Mouse (Mus musculus): Measurements from ENCODE around the gene 9130230L23Rik. TPM values are rescaled to one million over a fixed set of nuclear protein-coding genes. Genes with fewer than 3 reads are reported as not detected.

9130230L23Rik gene
- total and polyA plus RNA-seq, 2 experiments from 2014 or later: not detected

DNA sequence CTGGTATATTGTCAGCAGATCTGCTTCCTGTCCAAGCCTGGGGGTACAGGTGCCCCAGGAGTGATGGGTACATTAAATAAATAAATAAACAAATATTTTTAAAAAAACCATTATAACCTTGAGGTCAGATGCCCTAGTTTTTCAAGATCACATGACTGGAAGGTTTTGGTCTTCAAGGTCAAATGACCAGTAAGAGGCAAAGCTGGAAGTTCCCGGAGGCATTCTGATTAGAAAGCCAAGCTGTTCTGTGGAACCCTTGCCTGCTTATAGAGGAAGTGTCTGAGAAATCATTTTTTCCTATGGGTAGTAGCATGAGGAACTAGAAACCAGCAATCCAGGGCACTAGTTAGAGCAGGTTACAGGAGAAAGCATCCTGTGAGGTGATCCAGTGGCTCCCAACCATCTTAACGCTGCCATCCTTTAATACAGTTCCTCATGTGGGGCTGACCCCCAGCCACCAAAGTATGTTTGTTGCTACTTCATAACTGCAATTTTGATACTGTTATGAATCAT lies 11.4 kb upstream of the 9130230L23Rik start:
- no peak overlapping the region for H3K9ac ChIP-seq (replicated peaks; ENCODE audit: low read length, poor library complexity, severe bottlenecking)
- ATAC-seq (ENCODE audit: low FRiP score): no peak
- 94% methylated on average over 2 of the region's 2 CpGs for WGBS
- H3K4me1 ChIP-seq (ENCODE audit: insufficient read depth, low read length): no peaks in the 10 kb centered on the region
- H3K4me3 ChIP-seq (ENCODE audit: low read depth, low read length): no peak overlapping the region
- H3K27me3 ChIP-seq (ENCODE audit: insufficient read depth, low read length): no peaks in the 10 kb centered on the region
- H3K9me3 ChIP-seq (ENCODE audit: low read length): no peaks in the 10 kb centered on the region
- no peaks in the 10 kb centered on the region for H3K36me3 ChIP-seq (ENCODE audit: insufficient read depth, low read length)
- no peak overlapping the region for H3K4me2 ChIP-seq (ENCODE audit: low read depth, low read length, poor library complexity, severe bottlenecking)
- no peak for TF ChIP-seq CTCF (IDR thresholded peaks at IDR 0.05)
- no peak overlapping the region for H3K27ac ChIP-seq (ENCODE audit: low read depth, low read length)
- DNase-seq (ENCODE audit: low spot score): no peak

DNA sequence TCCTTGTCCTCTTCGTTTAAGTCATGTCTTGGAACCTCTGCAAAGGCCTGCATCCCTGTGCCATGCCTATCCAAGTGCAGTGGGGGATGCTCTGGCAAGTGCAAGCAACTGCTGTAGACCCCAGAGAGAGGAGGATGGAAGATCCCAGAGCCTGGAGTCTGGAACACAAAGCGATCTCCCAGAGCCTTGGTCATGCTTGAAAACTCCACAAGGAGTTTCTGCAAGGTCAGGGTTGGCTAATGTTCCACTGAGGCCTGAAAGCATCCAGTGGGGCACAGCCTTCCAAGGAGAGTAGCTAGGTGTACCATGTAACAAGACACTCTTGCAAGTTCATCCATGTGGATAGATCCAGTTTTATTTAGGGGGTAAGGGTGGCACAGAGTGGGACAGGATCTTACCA lies 10.4 kb upstream of the 9130230L23Rik start:
- no peaks in the 10 kb centered on the region for H3K27me3 ChIP-seq (ENCODE audit: insufficient read depth, low read length)
- no peak for TF ChIP-seq CTCF (IDR thresholded peaks at IDR 0.05)
- H3K27ac ChIP-seq (ENCODE audit: low read depth, low read length): no peak overlapping the region
- no peak overlapping the region for H3K4me2 ChIP-seq (ENCODE audit: low read depth, low read length, poor library complexity, severe bottlenecking)
- 91% methylated on average over 2 of the region's 2 CpGs for WGBS
- no peak overlapping the region for H3K4me3 ChIP-seq (ENCODE audit: low read depth, low read length)
- H3K36me3 ChIP-seq (ENCODE audit: insufficient read depth, low read length): no peaks in the 10 kb centered on the region
- H3K9me3 ChIP-seq (ENCODE audit: low read length): no peaks in the 10 kb centered on the region
- no peak overlapping the region for H3K9ac ChIP-seq (replicated peaks; ENCODE audit: low read length, poor library complexity, severe bottlenecking)
- no peaks in the 10 kb centered on the region for H3K4me1 ChIP-seq (ENCODE audit: insufficient read depth, low read length)
- DNase-seq (ENCODE audit: low spot score) (no peak), ATAC-seq (ENCODE audit: low FRiP score) (no peak)

DNA sequence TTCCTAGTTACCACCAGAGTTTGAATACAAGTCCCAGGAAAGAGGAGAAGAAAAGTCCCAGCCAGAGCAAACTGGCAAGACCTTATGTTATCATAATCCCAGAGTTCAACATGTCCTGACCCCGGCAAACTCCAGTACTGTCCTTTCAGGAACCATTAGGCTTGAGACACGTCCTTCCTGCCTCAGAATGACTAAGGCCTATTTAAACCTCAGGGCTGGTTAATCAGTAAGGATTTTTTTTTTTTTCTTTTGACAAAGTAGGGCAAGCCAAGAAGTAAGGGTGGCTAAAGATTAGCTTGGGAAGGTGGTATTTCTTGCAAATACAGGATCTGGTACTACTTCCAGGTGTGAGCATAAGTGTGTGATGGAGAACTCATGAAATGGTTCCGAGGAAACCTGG lies 9.9 kb upstream of the 9130230L23Rik start:
- Histone ChIP-seq H3K27me3 (ENCODE audit: insufficient read depth, low read length) (no peaks in the 10 kb centered on the region), H3K9ac (replicated peaks; ENCODE audit: low read length, poor library complexity, severe bottlenecking) (no peak overlapping the region)
- WGBS: 77% methylated on average over 3 of the region's 3 CpGs

DNA sequence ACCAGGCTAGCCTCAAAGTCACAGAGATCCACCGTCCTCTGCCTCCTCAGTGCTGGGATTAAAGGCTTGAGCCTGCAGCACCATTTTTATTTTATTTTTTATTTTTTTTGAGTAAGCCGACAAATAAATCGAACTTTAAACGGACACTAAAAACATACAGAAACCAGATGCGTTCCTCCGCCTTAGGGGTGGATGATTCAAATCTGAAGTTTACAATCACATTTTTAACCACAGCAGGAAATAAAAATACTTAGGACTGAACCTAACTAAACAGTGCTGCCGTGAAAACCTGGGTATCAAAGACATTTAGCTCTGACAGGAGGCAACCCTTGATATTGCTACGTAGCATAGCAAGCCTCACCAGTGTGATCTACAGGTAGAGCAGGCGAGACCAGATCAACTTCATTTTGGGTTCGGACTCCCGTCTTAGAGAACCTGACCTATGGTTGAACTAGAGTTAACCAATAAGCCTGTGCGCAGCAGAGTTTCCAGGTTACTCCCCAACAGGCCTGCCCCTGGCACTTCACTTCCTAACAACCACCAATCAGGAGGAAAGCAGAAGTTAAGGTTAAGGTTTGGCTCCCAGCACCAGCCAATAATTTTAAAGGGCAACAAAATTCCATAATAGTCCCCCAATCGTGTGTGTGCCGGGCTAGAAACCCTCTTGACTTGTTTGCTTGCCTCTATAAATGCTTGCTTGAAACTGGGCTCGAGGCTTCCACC lies 4.3 kb upstream of the 9130230L23Rik start:
- H3K27ac ChIP-seq (ENCODE audit: low read depth, low read length): no peak overlapping the region
- no peaks in the 10 kb centered on the region for H3K36me3 ChIP-seq (ENCODE audit: insufficient read depth, low read length)
- H3K27me3 ChIP-seq (ENCODE audit: insufficient read depth, low read length): no peaks in the 10 kb centered on the region
- H3K4me1 ChIP-seq (ENCODE audit: insufficient read depth, low read length): no peaks in the 10 kb centered on the region
- ATAC-seq (ENCODE audit: low FRiP score): no peak
- TF ChIP-seq CTCF (IDR thresholded peaks at IDR 0.05): no peak
- H3K9me3 ChIP-seq (ENCODE audit: low read length): no peaks in the 10 kb centered on the region
- H3K4me3 ChIP-seq (ENCODE audit: low read depth, low read length): no peak overlapping the region
- H3K4me2 ChIP-seq (ENCODE audit: low read depth, low read length, poor library complexity, severe bottlenecking): no peak overlapping the region
- DNase-seq (ENCODE audit: low spot score): no peak
- H3K9ac ChIP-seq (replicated peaks; ENCODE audit: low read length, poor library complexity, severe bottlenecking): no peak overlapping the region
- 91% methylated on average over 15 of the region's 15 CpGs for WGBS

More for the DNA sequence above, 9.9 kb upstream of the 9130230L23Rik start:
- no peak overlapping the region for H3K4me3 ChIP-seq (ENCODE audit: low read depth, low read length)
- ATAC-seq (ENCODE audit: low FRiP score) (no peak), DNase-seq (ENCODE audit: low spot score) (no peak)
- no peak overlapping the region for H3K4me2 ChIP-seq (ENCODE audit: low read depth, low read length, poor library complexity, severe bottlenecking)
- no peaks in the 10 kb centered on the region for H3K9me3 ChIP-seq (ENCODE audit: low read length)
- no peaks in the 10 kb centered on the region for H3K4me1 ChIP-seq (ENCODE audit: insufficient read depth, low read length)
- no peak for TF ChIP-seq CTCF (IDR thresholded peaks at IDR 0.05)
- no peaks in the 10 kb centered on the region for H3K36me3 ChIP-seq (ENCODE audit: insufficient read depth, low read length)
- H3K27ac ChIP-seq (ENCODE audit: low read depth, low read length): no peak overlapping the region

DNA sequence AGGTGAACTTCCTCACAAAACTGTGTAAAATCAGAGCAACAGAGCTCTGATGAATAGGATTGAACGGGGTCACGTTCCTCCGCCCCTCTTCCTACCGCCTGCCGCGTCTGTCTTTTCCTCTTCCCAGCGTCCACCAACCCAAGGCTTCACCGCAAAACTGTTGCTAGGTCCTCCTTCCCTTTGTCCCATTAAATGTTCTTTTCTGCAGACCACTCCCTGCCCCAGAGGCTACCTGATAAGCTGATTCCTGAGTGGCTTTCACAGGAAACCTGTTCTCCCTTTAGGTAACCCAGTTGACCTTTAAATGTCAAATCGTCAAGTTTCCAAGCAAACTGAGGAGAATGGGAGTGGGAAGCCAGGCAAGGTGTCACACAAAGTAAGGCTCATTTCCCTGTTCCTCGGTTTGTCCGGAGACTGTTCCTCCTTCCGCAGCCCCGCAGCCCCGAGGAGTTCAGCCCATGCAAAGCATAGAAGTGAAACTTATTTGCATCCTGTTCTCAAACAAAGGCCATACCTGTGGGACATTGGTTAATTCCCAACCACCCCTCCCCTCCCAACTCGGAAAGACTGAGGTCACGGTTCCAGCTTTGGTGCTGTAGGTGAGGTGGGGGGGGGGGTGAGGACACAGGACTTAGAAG lies 1.1 kb upstream of the 9130230L23Rik start:
- TF ChIP-seq CTCF (IDR thresholded peaks at IDR 0.05): no peak
- 44% methylated on average over 16 of the region's 16 CpGs for WGBS
- ATAC-seq (ENCODE audit: low FRiP score): no peak
- H3K27ac ChIP-seq (ENCODE audit: low read depth, low read length): no peak overlapping the region
- no peak overlapping the region for H3K4me3 ChIP-seq (ENCODE audit: low read depth, low read length)
- H3K4me2 ChIP-seq (ENCODE audit: low read depth, low read length, poor library complexity, severe bottlenecking): no peak overlapping the region
- H3K36me3 ChIP-seq (ENCODE audit: insufficient read depth, low read length): no peaks in the 10 kb centered on the region
- no peaks in the 10 kb centered on the region for H3K9me3 ChIP-seq (ENCODE audit: low read length)
- DNase-seq (ENCODE audit: low spot score): no peak
- H3K27me3 ChIP-seq (ENCODE audit: insufficient read depth, low read length): no peaks in the 10 kb centered on the region
- no peak overlapping the region for H3K9ac ChIP-seq (replicated peaks; ENCODE audit: low read length, poor library complexity, severe bottlenecking)
- no peaks in the 10 kb centered on the region for H3K4me1 ChIP-seq (ENCODE audit: insufficient read depth, low read length)

DNA sequence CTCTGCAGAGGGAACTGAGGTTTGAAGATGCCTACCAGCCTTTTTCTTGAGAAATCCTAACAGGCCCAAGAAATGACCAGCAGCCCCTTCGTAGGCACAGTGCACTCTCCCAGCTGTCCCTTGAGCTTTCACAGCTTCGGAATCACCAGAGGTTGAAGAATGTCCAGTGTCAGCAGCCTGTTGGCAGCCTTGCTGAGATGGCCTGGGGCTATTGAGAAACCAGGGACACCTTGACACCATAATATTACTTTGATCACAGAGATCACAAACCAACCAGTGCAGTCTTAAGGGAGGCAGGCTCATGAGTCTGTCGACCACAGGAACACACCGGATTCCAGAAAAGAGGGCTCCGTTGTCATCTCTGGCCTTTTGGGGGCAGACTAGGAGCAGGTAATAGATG lies 2.9 kb downstream of the 9130230L23Rik start:
- no peaks in the 10 kb centered on the region for H3K4me1 ChIP-seq (ENCODE audit: insufficient read depth, low read length)
- no peak overlapping the region for H3K27ac ChIP-seq (ENCODE audit: low read depth, low read length)
- H3K27me3 ChIP-seq (ENCODE audit: insufficient read depth, low read length): no peaks in the 10 kb centered on the region
- no peak overlapping the region for H3K9ac ChIP-seq (replicated peaks; ENCODE audit: low read length, poor library complexity, severe bottlenecking)
- no peaks in the 10 kb centered on the region for H3K9me3 ChIP-seq (ENCODE audit: low read length)
- H3K4me2 ChIP-seq (ENCODE audit: low read depth, low read length, poor library complexity, severe bottlenecking): no peak overlapping the region
- no peak overlapping the region for H3K4me3 ChIP-seq (ENCODE audit: low read depth, low read length)
- no peak for TF ChIP-seq CTCF (IDR thresholded peaks at IDR 0.05)
- 69% methylated on average over 5 of the region's 5 CpGs for WGBS
- no peaks in the 10 kb centered on the region for H3K36me3 ChIP-seq (ENCODE audit: insufficient read depth, low read length)
- DNase-seq (ENCODE audit: low spot score) (no peak), ATAC-seq (ENCODE audit: low FRiP score) (no peak)
